Mouse (Mus musculus): ENCODE measurements around the gene Edn3. TPM values are rescaled to one million over a fixed set of nuclear protein-coding genes. Genes with fewer than 3 reads are reported as not detected.

The Edn3 gene
- 18.8 and 19.1 TPM in 2 replicates for polyA plus RNA-seq (2016; fragmentation: Nextera tagmentation; extraction: Ambion mirVana)

- H3K27me3 ChIP-seq (replicated peaks; ENCODE audit: low read depth, poor library complexity, severe bottlenecking) = peaks cover 27% of the 10 kb centered on the region
- peak; percentile 72 for DNase-seq (ENCODE audit: low spot score)
- H3K27ac ChIP-seq (replicated peaks) = peak within 1 kb of the TSS; percentile 87
- peak within 1 kb of the TSS; percentile 72 for H3K4me3 ChIP-seq
- no peaks in the 10 kb centered on the region for H3K9me3 ChIP-seq
- H3K4me1 ChIP-seq = peaks cover 26% of the 10 kb centered on the region
- WGBS = 1% methylated on average over 48 of the region's 48 CpGs
- peaks cover 8% of the 10 kb centered on the region; the same call in 1 of the 2 replicates for H3K36me3 ChIP-seq (replicated peaks)
These were observed at the start of gene Edn3 for GRCm38 (mm10) chr2:174760479-174761121. Edn3 (plus strand) TSS chr2:174760619.

- no peak for DNase-seq (ENCODE audit: low spot score)
- no peak overlapping the region for H3K27ac ChIP-seq (replicated peaks)
- 0 out of 2 replicates have a peak, but pooled peaks cover 5% of the 10 kb centered on the region for H3K4me1 ChIP-seq
- 93% methylated on average over 1 of the region's 1 CpGs for WGBS
- no peak overlapping the region for H3K4me3 ChIP-seq
- no peaks in the 10 kb centered on the region for H3K36me3 ChIP-seq (replicated peaks)
- no peaks in the 10 kb centered on the region for H3K27me3 ChIP-seq (replicated peaks; ENCODE audit: low read depth, poor library complexity, severe bottlenecking)
- H3K9me3 ChIP-seq = no peaks in the 10 kb centered on the region
These were observed 48.4 kb upstream of the Edn3 start for GRCm38 (mm10) chr2:174712043-174712442.

GRCm38 (mm10) chr2:174715938-174716337, 44.5 kb upstream of the Edn3 start:
- Histone ChIP-seq H3K4me1 (no peaks in the 10 kb centered on the region), H3K4me3 (no peak overlapping the region), H3K9me3 (no peaks in the 10 kb centered on the region), H3K36me3 (replicated peaks) (no peaks in the 10 kb centered on the region), H3K27me3 (replicated peaks; ENCODE audit: low read depth, poor library complexity, severe bottlenecking) (no peaks in the 10 kb centered on the region), H3K27ac (replicated peaks) (no peak overlapping the region)
- no peak for DNase-seq (ENCODE audit: low spot score)

- Histone ChIP-seq H3K4me3 (no peak overlapping the region), H3K4me1 (no peaks in the 10 kb centered on the region; the same call in 1 of the 2 replicates), H3K9me3 (no peaks in the 10 kb centered on the region), H3K27ac (replicated peaks) (no peak overlapping the region), H3K36me3 (replicated peaks) (no peaks in the 10 kb centered on the region), H3K27me3 (replicated peaks; ENCODE audit: low read depth, poor library complexity, severe bottlenecking) (no peaks in the 10 kb centered on the region)
- WGBS = 93% methylated on average over 4 of the region's 4 CpGs
- DNase-seq (ENCODE audit: low spot score) = no peak
These were observed 42.6 kb upstream of the Edn3 start for GRCm38 (mm10) chr2:174717857-174718256.

GRCm38 (mm10) chr2:174727114-174727823, 33.1 kb upstream of the Edn3 start:
- Histone ChIP-seq H3K4me3 (no peak overlapping the region), H3K27me3 (replicated peaks; ENCODE audit: low read depth, poor library complexity, severe bottlenecking) (0 out of 2 replicates have a peak, but pooled peaks cover 2% of the 10 kb centered on the region), H3K9me3 (no peaks in the 10 kb centered on the region), H3K36me3 (replicated peaks) (no peaks in the 10 kb centered on the region), H3K27ac (replicated peaks) (no peak overlapping the region), H3K4me1 (peaks cover 8% of the 10 kb centered on the region)
- peak; percentile 39 for DNase-seq (ENCODE audit: low spot score)
- 68% methylated on average over 10 of the region's 10 CpGs for WGBS

GRCm38 (mm10) chr2:174731939-174732338, 28.5 kb upstream of the Edn3 start:
- no peak overlapping the region for H3K27ac ChIP-seq (replicated peaks)
- no peak overlapping the region for H3K4me3 ChIP-seq
- 84% methylated on average over 5 of the region's 5 CpGs for WGBS
- H3K36me3 ChIP-seq (replicated peaks) = no peaks in the 10 kb centered on the region
- DNase-seq (ENCODE audit: low spot score) = no peak
- 0 out of 2 replicates have a peak, but pooled peaks cover 2% of the 10 kb centered on the region for H3K27me3 ChIP-seq (replicated peaks; ENCODE audit: low read depth, poor library complexity, severe bottlenecking)
- H3K9me3 ChIP-seq = no peaks in the 10 kb centered on the region
- peaks cover 13% of the 10 kb centered on the region for H3K4me1 ChIP-seq

GRCm38 (mm10) chr2:174735270-174735669, 25.1 kb upstream of the Edn3 start:
- H3K27me3 ChIP-seq (replicated peaks; ENCODE audit: low read depth, poor library complexity, severe bottlenecking) = no peaks in the 10 kb centered on the region
- H3K4me1 ChIP-seq = peaks cover 10% of the 10 kb centered on the region
- H3K9me3 ChIP-seq = no peaks in the 10 kb centered on the region
- 91% methylated on average over 1 of the region's 1 CpGs for WGBS
- no peak overlapping the region for H3K27ac ChIP-seq (replicated peaks)
- no peak for DNase-seq (ENCODE audit: low spot score)
- H3K4me3 ChIP-seq = no peak overlapping the region
- H3K36me3 ChIP-seq (replicated peaks) = no peaks in the 10 kb centered on the region

GRCm38 (mm10) chr2:174747182-174747581, 13.2 kb upstream of the Edn3 start:
- Histone ChIP-seq H3K4me3 (no peak overlapping the region), H3K27me3 (replicated peaks; ENCODE audit: low read depth, poor library complexity, severe bottlenecking) (no peaks in the 10 kb centered on the region), H3K9me3 (no peaks in the 10 kb centered on the region), H3K27ac (replicated peaks) (no peak overlapping the region), H3K4me1 (no peaks in the 10 kb centered on the region), H3K36me3 (replicated peaks) (no peaks in the 10 kb centered on the region)
- DNase-seq (ENCODE audit: low spot score) = no peak
- WGBS = 79% methylated on average over 1 of the region's 1 CpGs

- Histone ChIP-seq H3K4me3 (no peak overlapping the region), H3K9me3 (no peaks in the 10 kb centered on the region), H3K36me3 (replicated peaks) (no peaks in the 10 kb centered on the region), H3K4me1 (no peaks in the 10 kb centered on the region), H3K27me3 (replicated peaks; ENCODE audit: low read depth, poor library complexity, severe bottlenecking) (no peaks in the 10 kb centered on the region), H3K27ac (replicated peaks) (no peak overlapping the region)
- WGBS = 81% methylated on average over 8 of the region's 8 CpGs
- no peak for DNase-seq (ENCODE audit: low spot score)
These were observed 12.0 kb upstream of the Edn3 start for GRCm38 (mm10) chr2:174748381-174748780.

GRCm38 (mm10) chr2:174753197-174753596, 7.2 kb upstream of the Edn3 start:
- 91% methylated on average over 1 of the region's 1 CpGs for WGBS
- DNase-seq (ENCODE audit: low spot score) = no peak

GRCm38 (mm10) chr2:174754231-174754630, 6.2 kb upstream of the Edn3 start:
- no peak for DNase-seq (ENCODE audit: low spot score)
- Histone ChIP-seq H3K4me1 (peaks cover 9% of the 10 kb centered on the region; the same call in 1 of the 2 replicates), H3K36me3 (replicated peaks) (no peaks in the 10 kb centered on the region), H3K27ac (replicated peaks) (no peak overlapping the region), H3K4me3 (no peak overlapping the region), H3K27me3 (replicated peaks; ENCODE audit: low read depth, poor library complexity, severe bottlenecking) (no peaks in the 10 kb centered on the region), H3K9me3 (no peaks in the 10 kb centered on the region)
- WGBS = 48% methylated on average over 1 of the region's 1 CpGs

More at GRCm38 (mm10) chr2:174753197-174753596, 7.2 kb upstream of the Edn3 start:
- Histone ChIP-seq H3K36me3 (replicated peaks) (no peaks in the 10 kb centered on the region), H3K9me3 (no peaks in the 10 kb centered on the region), H3K4me3 (no peak overlapping the region), H3K4me1 (peaks cover 9% of the 10 kb centered on the region; the same call in 1 of the 2 replicates), H3K27ac (replicated peaks) (no peak overlapping the region), H3K27me3 (replicated peaks; ENCODE audit: low read depth, poor library complexity, severe bottlenecking) (no peaks in the 10 kb centered on the region)

- H3K4me3 ChIP-seq = no peak overlapping the region
- WGBS = 78% methylated on average over 4 of the region's 4 CpGs
- peaks cover 30% of the 10 kb centered on the region for H3K4me1 ChIP-seq
- peaks cover 27% of the 10 kb centered on the region for H3K27me3 ChIP-seq (replicated peaks; ENCODE audit: low read depth, poor library complexity, severe bottlenecking)
- no peaks in the 10 kb centered on the region for H3K9me3 ChIP-seq
- no peak for DNase-seq (ENCODE audit: low spot score)
- H3K27ac ChIP-seq (replicated peaks) = no peak overlapping the region
- H3K36me3 ChIP-seq (replicated peaks) = no peaks in the 10 kb centered on the region
These were observed 1.2 kb upstream of the Edn3 start for GRCm38 (mm10) chr2:174759189-174759588.

Data from embryonic facial prominence, embryonic 10.5 days (tissue).